In the genomic region with DNA sequence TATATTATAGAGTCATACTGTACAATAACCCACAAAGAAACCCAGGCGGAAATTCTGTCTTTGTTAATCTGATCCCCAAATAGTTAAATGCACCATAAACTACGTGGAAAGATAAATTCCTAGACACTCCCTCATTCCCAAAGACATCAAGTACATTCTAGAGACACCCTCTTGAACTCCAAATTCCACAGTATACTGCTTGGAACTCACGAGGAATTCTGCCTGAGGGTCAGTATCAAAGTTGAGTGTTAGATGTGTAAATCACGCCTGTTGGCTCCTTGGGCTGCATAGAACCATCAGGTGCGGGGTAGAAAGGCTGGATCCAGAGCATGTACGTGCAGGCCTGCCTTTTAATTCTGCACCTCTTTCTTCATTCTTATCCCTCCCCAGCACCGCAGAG, we compare ENCODE assay signal across 25 mouse cellular contexts. TPM values are rescaled to one million over a fixed set of nuclear protein-coding genes. Genes with fewer than 3 reads are reported as not detected.
DNase-seq lines count a peak whose midpoint lies in the region; ATAC-seq and TF ChIP-seq lines count a peak whose summit lies in the region.
"Had no signal": no experiment of that assay in that cellular context is flagged by ENCODE, and none has a peak within 500 bp of the region (broad histone marks: within the 10 kb centered on the region; RNA-seq: fewer than 3 reads in every experiment).

No protein-coding gene starts in this region.

- H3K4me3 ChIP-seq in kidney, postnatal 0 days (replicated peaks; ENCODE audit: low read depth, low read length) = no peak overlapping the region
- no peak overlapping the region for H3K4me3 ChIP-seq in liver, embryonic 15.5 days (replicated peaks)
- H3K4me3 ChIP-seq: embryonic facial prominence, embryonic 12.5 days; erythroblast, embryonic 14.5 days; forebrain, embryonic 12.5 days; forebrain, embryonic 15.5 days; hindbrain, embryonic 12.5 days; hindbrain, embryonic 15.5 days had no signal

- H3K4me1 ChIP-seq in kidney, postnatal 0 days (replicated peaks; ENCODE audit: insufficient read depth, low read length) = peaks cover 4% of the 10 kb centered on the region; the same call in 1 of the 2 replicates
- H3K4me1 ChIP-seq in liver, embryonic 15.5 days (replicated peaks) = peaks cover 50% of the 10 kb centered on the region
- H3K4me1 ChIP-seq: embryonic facial prominence, embryonic 12.5 days; forebrain, embryonic 12.5 days; forebrain, embryonic 15.5 days; hindbrain, embryonic 12.5 days had no signal

- ATAC-seq in kidney, postnatal 0 days (replicated peaks; ENCODE audit: low FRiP score, low read depth) = no peak
- ATAC-seq in liver, embryonic 15.5 days (ENCODE audit: insufficient read depth) = no peak
- ATAC-seq: CD4-positive, CD25-positive, alpha-beta regulatory T cell, adult 4 months; forebrain, embryonic 15.5 days had no signal

- peak; percentile 82 for DNase-seq in kidney, postnatal 0 days (ENCODE audit: low spot score)
- DNase-seq in kidney, adult 18-20 months = no peak
- DNase-seq in liver (no peak), R1 (ENCODE audit: low read depth, low spot score) (peak; percentile 52), ZHBTc4 (ENCODE audit: low read depth, low spot score) (peak; percentile 86)
- DNase-seq in frontal cortex, postnatal 10 days (ENCODE audit: low spot score in 2 of 2) = no peak
- DNase-seq: adrenal gland, postnatal 10 days; adrenal gland, postnatal 36 days; cerebellum, adult 18-20 months; cerebellum, adult 9-10 months; cerebellum, postnatal 14 days; gastrocnemius, postnatal 14 days; heart, adult 11 months had no signal

- H3K9ac ChIP-seq in kidney, postnatal 0 days (ENCODE audit: low read depth, low read length) = no peak overlapping the region
- no peak overlapping the region for H3K9ac ChIP-seq in liver, embryonic 15.5 days
- H3K9ac ChIP-seq: embryonic facial prominence, embryonic 12.5 days; forebrain, embryonic 12.5 days; forebrain, embryonic 15.5 days; hindbrain, embryonic 12.5 days; hindbrain, embryonic 15.5 days had no signal

- no peak for TF ChIP-seq CTCF in kidney, postnatal 0 days (IDR thresholded peaks at IDR 0.05; ENCODE audit: low read depth)

- 25% methylated on average over 7 of the region's 7 CpGs for WGBS in kidney, postnatal 0 days
- 75% methylated on average over 7 of the region's 7 CpGs for WGBS in liver, embryonic 15.5 days (ENCODE audit: insufficient replicate concordance)

- H3K36me3 ChIP-seq in kidney, postnatal 0 days (ENCODE audit: insufficient read depth, low read length) = no peaks in the 10 kb centered on the region
- H3K36me3 ChIP-seq in liver, embryonic 15.5 days (replicated peaks) = no peaks in the 10 kb centered on the region
- H3K36me3 ChIP-seq: embryonic facial prominence, embryonic 12.5 days; forebrain, embryonic 12.5 days; forebrain, embryonic 15.5 days; hindbrain, embryonic 12.5 days; hindbrain, embryonic 15.5 days had no signal

- no peak overlapping the region for H3K4me2 ChIP-seq in kidney, postnatal 0 days (ENCODE audit: low read length)
- no peak overlapping the region for H3K4me2 ChIP-seq in liver, embryonic 15.5 days
- H3K4me2 ChIP-seq: embryonic facial prominence, embryonic 12.5 days; forebrain, embryonic 12.5 days; forebrain, embryonic 15.5 days; heart, embryonic 11.5 days; hindbrain, embryonic 12.5 days; hindbrain, embryonic 15.5 days had no signal

- no peak overlapping the region for H3K27ac ChIP-seq in kidney, postnatal 0 days
- peak overlapping the region; percentile 11; the same call in 1 of the 2 replicates for H3K27ac ChIP-seq in liver, embryonic 15.5 days (replicated peaks)
- H3K27ac ChIP-seq: embryonic facial prominence, embryonic 12.5 days; forebrain, embryonic 12.5 days; forebrain, embryonic 15.5 days; hindbrain, embryonic 12.5 days; hindbrain, embryonic 15.5 days had no signal

- H3K27me3 ChIP-seq in kidney, postnatal 0 days (ENCODE audit: insufficient read depth, low read length) = no peaks in the 10 kb centered on the region
- H3K27me3 ChIP-seq in liver, embryonic 15.5 days = no peaks in the 10 kb centered on the region
- H3K27me3 ChIP-seq: embryonic facial prominence, embryonic 12.5 days; forebrain, embryonic 12.5 days; forebrain, embryonic 15.5 days; hindbrain, embryonic 12.5 days; hindbrain, embryonic 15.5 days had no signal

- no peaks in the 10 kb centered on the region for H3K9me3 ChIP-seq in kidney, postnatal 0 days (replicated peaks; ENCODE audit: low read length)
- no peaks in the 10 kb centered on the region for H3K9me3 ChIP-seq in liver, embryonic 15.5 days (replicated peaks)
- H3K9me3 ChIP-seq: embryonic facial prominence, embryonic 12.5 days; forebrain, embryonic 12.5 days; forebrain, embryonic 15.5 days; hindbrain, embryonic 12.5 days; hindbrain, embryonic 15.5 days had no signal

RNA-seq across cellular contexts. Expression of gene Ccdc177, which starts 14.3 kb away (rescaled TPM):
- polyA plus RNA-seq in kidney, postnatal 0 days (2015; fragmentation: Nextera tagmentation; extraction: Ambion mirVana) = 0.08 and 0.09 TPM in 2 replicates
- polyA plus RNA-seq in liver, embryonic 15.5 days (2015; fragmentation: Nextera tagmentation; extraction: Ambion mirVana) = not detected in 2 replicates
- polyA plus RNA-seq: C2C12; CD4-positive, CD25-positive, alpha-beta regulatory T cell, adult 4 months; erythroblast, embryonic 14.5 days; heart, embryonic 11.5 days; heart, embryonic 14.5 days; heart, postnatal 0 days had no signal

RNA-seq across cellular contexts. Expression of gene Susd6, which starts 15.5 kb away (rescaled TPM):
- 16.1 and 16.5 TPM in 2 replicates for polyA plus RNA-seq in kidney, postnatal 0 days (2015; fragmentation: Nextera tagmentation; extraction: Ambion mirVana)
- polyA plus RNA-seq in liver, embryonic 15.5 days (2015; fragmentation: Nextera tagmentation; extraction: Ambion mirVana) = 13.7 and 15.8 TPM in 2 replicates

Comparison
In these comparisons a context has a peak if more than half of its experiments do, and no peak if none do; other contexts are left out.
1. DNase-seq: peak in kidney, postnatal 0 days (single experiment), R1 (single experiment) and ZHBTc4 (single experiment); none in kidney, adult 18-20 months (single experiment), liver (single experiment) and frontal cortex, postnatal 10 days (0 of 2).